11 mouse cellular contexts compared by ENCODE assay signal in the genomic region with DNA sequence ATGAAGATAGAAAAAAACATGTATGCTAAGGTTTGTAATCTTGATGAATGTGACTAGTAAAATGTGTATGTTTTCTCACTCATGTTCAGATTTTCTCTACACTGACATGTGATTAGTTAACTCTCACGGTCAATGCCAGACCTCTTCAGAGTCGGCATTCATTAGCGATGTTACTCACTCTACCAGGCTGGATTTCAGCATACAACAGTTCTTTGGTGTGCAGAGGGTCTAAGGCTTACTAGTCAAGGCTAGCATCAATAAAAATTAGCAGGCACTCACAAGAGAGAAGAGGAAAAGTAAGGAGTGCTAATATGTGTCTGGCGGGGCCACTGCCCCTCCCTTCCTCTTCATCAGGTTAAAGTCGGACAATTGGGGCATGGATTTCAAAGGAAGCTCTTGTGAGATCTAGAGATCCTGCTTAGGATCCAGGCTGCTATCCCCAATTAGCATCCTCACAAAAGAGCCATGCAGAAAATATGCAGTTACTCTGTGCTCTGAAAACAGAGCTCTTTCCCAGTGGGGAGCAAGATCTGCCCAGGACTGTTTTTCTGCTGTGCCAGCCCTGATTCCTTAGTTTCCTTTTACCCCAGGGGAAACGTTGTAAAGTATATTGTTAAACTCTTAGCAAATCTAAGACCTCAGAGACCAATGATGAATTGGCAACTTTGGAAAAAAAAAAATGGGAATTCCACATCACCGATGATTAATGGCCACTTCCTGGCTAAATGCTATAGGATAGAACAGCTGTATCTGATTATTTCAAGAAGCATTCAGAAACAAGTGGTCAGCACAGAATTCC. TPM values are rescaled to one million over a fixed set of nuclear protein-coding genes. Genes with fewer than 3 reads are reported as not detected.
DNase-seq lines count a peak whose midpoint lies in the region; ATAC-seq and TF ChIP-seq lines count a peak whose summit lies in the region.
"Had no signal": no experiment of that assay in that cellular context is flagged by ENCODE, and none has a peak within 500 bp of the region (broad histone marks: within the 10 kb centered on the region; RNA-seq: fewer than 3 reads in every experiment).

No protein-coding gene starts in this region.

- WGBS in embryonic facial prominence, embryonic 12.5 days: 19% methylated on average over 7 of the region's 7 CpGs
- WGBS in hindbrain, postnatal 0 days: 13% methylated on average over 7 of the region's 7 CpGs
- 29% methylated on average over 7 of the region's 7 CpGs for WGBS in neural tube, embryonic 15.5 days

- H3K9ac ChIP-seq in embryonic facial prominence, embryonic 12.5 days: no peak overlapping the region
- H3K9ac ChIP-seq in hindbrain, postnatal 0 days (replicated peaks; ENCODE audit: low read length): no peak overlapping the region; the same call in 1 of the 2 replicates
- H3K9ac ChIP-seq in neural tube, embryonic 15.5 days (replicated peaks): no peak overlapping the region

- ATAC-seq in embryonic facial prominence, embryonic 12.5 days (ENCODE audit: insufficient number of reproducible peaks, insufficient read depth, low FRiP score, low TSS enrichment): no peak
- ATAC-seq in hindbrain, postnatal 0 days: no peak; the same call in 1 of the 2 replicates
- ATAC-seq in neural tube, embryonic 15.5 days (ENCODE audit: low FRiP score): no peak
- no peak for ATAC-seq in activated CD4-positive, CD25-positive, alpha-beta regulatory T cell, adult 4 months

- H3K27ac ChIP-seq in layer of hippocampus, adult 2 months: peak overlapping the region; percentile 62; the same call in 1 of the 2 replicates
- H3K27ac ChIP-seq in embryonic facial prominence, embryonic 12.5 days: peak overlapping the region; percentile 13; the same call in 1 of the 2 replicates
- H3K27ac ChIP-seq in hindbrain, postnatal 0 days: peak overlapping the region; percentile 68
- H3K27ac ChIP-seq in neural tube, embryonic 15.5 days (replicated peaks): peak overlapping the region; percentile 39; the same call in 1 of the 2 replicates

- peaks cover 9% of the 10 kb centered on the region; the same call in 1 of the 2 replicates for H3K4me1 ChIP-seq in embryonic facial prominence, embryonic 12.5 days
- H3K4me1 ChIP-seq in hindbrain, postnatal 0 days (ENCODE audit: insufficient read depth, low read length): peaks cover 7% of the 10 kb centered on the region; the same call in 1 of the 2 replicates
- peaks cover 8% of the 10 kb centered on the region for H3K4me1 ChIP-seq in neural tube, embryonic 15.5 days
- H3K4me1 ChIP-seq: megakaryocyte, embryonic 14.5 days had no signal

- H3K4me2 ChIP-seq in embryonic facial prominence, embryonic 12.5 days (replicated peaks): no peak overlapping the region
- peak overlapping the region; percentile 50 for H3K4me2 ChIP-seq in hindbrain, postnatal 0 days (ENCODE audit: low read depth, low read length)
- H3K4me2 ChIP-seq in neural tube, embryonic 15.5 days: peak overlapping the region; percentile 17; the same call in 1 of the 2 replicates

- no peaks in the 10 kb centered on the region for H3K27me3 ChIP-seq in embryonic facial prominence, embryonic 12.5 days
- no peaks in the 10 kb centered on the region for H3K27me3 ChIP-seq in hindbrain, postnatal 0 days (ENCODE audit: insufficient read depth, low read length)
- no peaks in the 10 kb centered on the region for H3K27me3 ChIP-seq in neural tube, embryonic 15.5 days (replicated peaks)
- H3K27me3 ChIP-seq: megakaryocyte, embryonic 14.5 days had no signal

- H3K36me3 ChIP-seq in embryonic facial prominence, embryonic 12.5 days: peaks cover 11% of the 10 kb centered on the region; the same call in 1 of the 2 replicates
- no peaks in the 10 kb centered on the region for H3K36me3 ChIP-seq in hindbrain, postnatal 0 days (ENCODE audit: insufficient read depth, low read length)
- no peaks in the 10 kb centered on the region for H3K36me3 ChIP-seq in neural tube, embryonic 15.5 days

- no peak for TF ChIP-seq CTCF in layer of hippocampus, adult 2 months (conservative IDR thresholded peaks at IDR 0.05)
- TF ChIP-seq CTCF in hindbrain, postnatal 0 days (IDR thresholded peaks at IDR 0.05; ENCODE audit: low read depth): no peak

- DNase-seq in layer of hippocampus, adult 2 months (ENCODE audit: low spot score in 2 of 2): no peak
- DNase-seq in layer of hippocampus, adult 9-10 months (ENCODE audit: low spot score): no peak
- DNase-seq in hindbrain, postnatal 0 days (ENCODE audit: low spot score): peak; percentile 18
- DNase-seq in ovary, postnatal 14 days (ENCODE audit: low spot score): no peak
- no peak for DNase-seq in right cerebral cortex, adult 2 months (ENCODE audit: low spot score in 2 of 2)
- DNase-seq: cerebellum, adult 11-12 months had no signal

- H3K4me3 ChIP-seq in layer of hippocampus, adult 2 months: peak overlapping the region; percentile 24; the same call in 1 of the 2 replicates
- H3K4me3 ChIP-seq in embryonic facial prominence, embryonic 12.5 days: no peak overlapping the region
- no peak overlapping the region for H3K4me3 ChIP-seq in hindbrain, postnatal 0 days (ENCODE audit: low read length)
- H3K4me3 ChIP-seq in neural tube, embryonic 15.5 days (replicated peaks): no peak overlapping the region
- H3K4me3 ChIP-seq: megakaryocyte, embryonic 14.5 days had no signal

- no peaks in the 10 kb centered on the region for H3K9me3 ChIP-seq in embryonic facial prominence, embryonic 12.5 days
- H3K9me3 ChIP-seq in hindbrain, postnatal 0 days (ENCODE audit: low read length): no peaks in the 10 kb centered on the region
- H3K9me3 ChIP-seq in neural tube, embryonic 15.5 days (replicated peaks): no peaks in the 10 kb centered on the region
- H3K9me3 ChIP-seq: megakaryocyte, embryonic 14.5 days had no signal

RNA-seq across cellular contexts. Expression of a gene that starts 15.8 kb away (rescaled TPM):
- total RNA-seq in layer of hippocampus, adult 2 months (2021): 10 to 100 TPM; 18.5 to 23.1 TPM
- polyA plus RNA-seq in embryonic facial prominence, embryonic 12.5 days (2016; fragmentation: Nextera tagmentation; extraction: Ambion mirVana): 58.8 and 69.4 TPM in 2 replicates
- 35.4 and 45.3 TPM in 2 replicates for total RNA-seq in hindbrain, postnatal 0 days (2014; rRNA removed)
- 40.7 and 43.5 TPM in 2 replicates for polyA plus RNA-seq in hindbrain, postnatal 0 days (2015; fragmentation: Nextera tagmentation; extraction: Ambion mirVana)
- 25.9 and 38.1 TPM in 2 replicates for polyA plus RNA-seq in neural tube, embryonic 15.5 days (2015; fragmentation: Nextera tagmentation; extraction: Ambion mirVana)
- 1 to 10 TPM; 2.7 TPM for polyA plus RNA-seq in activated CD4-positive, CD25-positive, alpha-beta regulatory T cell, adult 4 months (2017; shearing (Covaris generic))
- total RNA-seq: MEL had no signal

Comparison
In these comparisons a context has a peak if more than half of its experiments do, and no peak if none do; other contexts are left out.
1. H3K27ac ChIP-seq: peak in every context shown above with its lines; median percentile 68 in hindbrain, postnatal 0 days; 62 in layer of hippocampus, adult 2 months; 39 in neural tube, embryonic 15.5 days; 13 in embryonic facial prominence, embryonic 12.5 days.